Mouse (Mus musculus): ENCODE measurements at regions not wholly inside any gene's neighbourhood (a gene's known extent, or its start where the extent isn't known, plus 50 kb on each side); places are given as distances from the start of the nearest gene placed in this dataset.

DNA sequence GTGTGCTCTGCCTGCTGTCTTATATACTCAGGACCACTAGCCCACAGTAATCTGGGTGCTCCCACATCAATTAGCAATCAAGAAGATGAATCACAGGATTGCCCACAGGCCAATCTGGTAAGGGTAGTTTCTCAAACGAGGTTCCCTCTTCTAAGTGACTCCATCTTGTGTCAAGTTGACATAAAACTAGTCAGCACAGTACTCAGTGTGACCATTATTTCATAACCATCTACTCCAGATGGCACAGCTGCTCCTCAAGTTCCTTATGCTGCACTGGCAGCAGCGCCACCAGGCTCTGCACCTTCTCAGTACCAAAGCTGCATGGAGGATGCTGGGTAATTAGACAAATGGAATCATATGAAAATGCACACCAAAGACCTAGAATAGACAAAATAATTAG is 175.6 kb upstream of the B3galt2 start:
- 68% methylated on average over 2 of the region's 2 CpGs for WGBS
- Histone ChIP-seq H3K36me3 (ENCODE audit: control insufficient read depth, insufficient read depth, low read length) (no peaks in the 10 kb centered on the region), H3K9ac (ENCODE audit: low read depth, low read length) (no peak overlapping the region), H3K4me3 (ENCODE audit: low read depth, low read length) (no peak overlapping the region), H3K9me3 (ENCODE audit: control insufficient read depth, low read length) (no peaks in the 10 kb centered on the region), H3K4me2 (replicated peaks; ENCODE audit: low read depth, low read length) (no peak overlapping the region), H3K27me3 (ENCODE audit: control insufficient read depth, insufficient read depth, low read length) (no peaks in the 10 kb centered on the region), H3K4me1 (replicated peaks; ENCODE audit: control insufficient read depth, insufficient read depth, low read length) (no peaks in the 10 kb centered on the region), H3K27ac (ENCODE audit: low read depth, low read length) (no peak overlapping the region)
- ATAC-seq (ENCODE audit: low FRiP score) = no peak
- no peak for DNase-seq (ENCODE audit: low spot score)

DNA sequence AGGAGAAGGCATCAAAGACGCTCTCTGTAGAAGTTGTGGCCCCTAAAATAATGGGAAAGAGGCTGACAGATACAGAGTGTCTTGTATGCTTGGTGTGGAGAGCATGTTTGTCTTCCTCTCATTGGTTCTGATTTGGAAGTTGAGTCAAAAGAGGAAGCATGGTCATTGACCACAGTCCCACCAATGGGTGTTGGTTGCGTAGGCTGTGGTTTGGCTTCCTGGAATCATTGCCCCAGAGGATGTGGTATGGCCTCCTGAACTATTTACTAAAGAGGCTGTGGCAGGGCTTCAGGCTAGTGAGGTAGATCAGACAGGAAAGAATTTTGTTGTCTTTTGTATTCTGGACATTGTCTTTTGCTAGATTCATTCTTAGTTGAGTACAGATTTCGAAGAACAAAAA is 174.4 kb upstream of the B3galt2 start:
- H3K36me3 ChIP-seq (ENCODE audit: control insufficient read depth, insufficient read depth, low read length) = no peaks in the 10 kb centered on the region
- no peak overlapping the region for H3K27ac ChIP-seq (ENCODE audit: low read depth, low read length)
- DNase-seq (ENCODE audit: low spot score) (no peak), ATAC-seq (ENCODE audit: low FRiP score) (no peak)
- WGBS = 91% methylated on average over 3 of the region's 3 CpGs
- H3K27me3 ChIP-seq (ENCODE audit: control insufficient read depth, insufficient read depth, low read length) = no peaks in the 10 kb centered on the region
- H3K4me1 ChIP-seq (replicated peaks; ENCODE audit: control insufficient read depth, insufficient read depth, low read length) = no peaks in the 10 kb centered on the region
- H3K4me3 ChIP-seq (ENCODE audit: low read depth, low read length) = no peak overlapping the region
- no peak overlapping the region for H3K9ac ChIP-seq (ENCODE audit: low read depth, low read length)
- no peak overlapping the region for H3K4me2 ChIP-seq (replicated peaks; ENCODE audit: low read depth, low read length)
- H3K9me3 ChIP-seq (ENCODE audit: control insufficient read depth, low read length) = no peaks in the 10 kb centered on the region

- 98% methylated on average over 2 of the region's 2 CpGs for WGBS
- no peak overlapping the region for H3K9ac ChIP-seq (ENCODE audit: low read depth, low read length)
- no peaks in the 10 kb centered on the region for H3K36me3 ChIP-seq (ENCODE audit: control insufficient read depth, insufficient read depth, low read length)
- no peaks in the 10 kb centered on the region for H3K4me1 ChIP-seq (replicated peaks; ENCODE audit: control insufficient read depth, insufficient read depth, low read length)
- DNase-seq (ENCODE audit: low spot score) (no peak), ATAC-seq (ENCODE audit: low FRiP score) (no peak)
- no peak overlapping the region for H3K4me2 ChIP-seq (replicated peaks; ENCODE audit: low read depth, low read length)
- no peak overlapping the region for H3K4me3 ChIP-seq (ENCODE audit: low read depth, low read length)
- H3K9me3 ChIP-seq (ENCODE audit: control insufficient read depth, low read length) = no peaks in the 10 kb centered on the region
- no peak overlapping the region for H3K27ac ChIP-seq (ENCODE audit: low read depth, low read length)
- H3K27me3 ChIP-seq (ENCODE audit: control insufficient read depth, insufficient read depth, low read length) = no peaks in the 10 kb centered on the region
These were observed 165.1 kb upstream of the B3galt2 start for GRCm38 (mm10) chr1:143475329-143475728.

GRCm38 (mm10) chr1:143483345-143483744 is 157.1 kb upstream of the B3galt2 start:
- H3K27ac ChIP-seq (ENCODE audit: low read depth, low read length) = no peak overlapping the region
- H3K9ac ChIP-seq (ENCODE audit: low read depth, low read length) = no peak overlapping the region
- H3K9me3 ChIP-seq (ENCODE audit: control insufficient read depth, low read length) = no peaks in the 10 kb centered on the region
- H3K4me1 ChIP-seq (replicated peaks; ENCODE audit: control insufficient read depth, insufficient read depth, low read length) = no peaks in the 10 kb centered on the region
- H3K4me3 ChIP-seq (ENCODE audit: low read depth, low read length) = no peak overlapping the region
- no peaks in the 10 kb centered on the region for H3K27me3 ChIP-seq (ENCODE audit: control insufficient read depth, insufficient read depth, low read length)
- DNase-seq (ENCODE audit: low spot score) = no peak
- no peak overlapping the region for H3K4me2 ChIP-seq (replicated peaks; ENCODE audit: low read depth, low read length)
- no peak for ATAC-seq (ENCODE audit: low FRiP score)
- no peaks in the 10 kb centered on the region for H3K36me3 ChIP-seq (ENCODE audit: control insufficient read depth, insufficient read depth, low read length)
- 95% methylated on average over 4 of the region's 4 CpGs for WGBS

DNA sequence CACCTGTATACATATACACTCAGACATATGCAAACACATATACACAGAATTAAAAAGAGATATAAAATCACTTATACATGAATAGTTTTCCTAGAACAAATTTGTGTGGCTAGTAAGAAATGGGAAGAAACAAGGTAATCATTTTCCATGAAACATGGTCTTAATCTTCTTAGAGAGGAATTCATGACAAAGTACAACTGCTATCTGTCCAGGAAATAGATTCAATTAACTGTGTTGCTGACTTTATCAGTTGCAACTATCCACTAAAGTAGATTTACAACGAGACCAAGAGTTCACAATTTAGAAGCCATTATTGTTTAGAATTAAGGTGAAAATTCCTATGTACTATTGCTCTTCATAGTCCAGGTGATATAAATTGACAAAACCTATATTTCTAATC is 155.5 kb upstream of the B3galt2 start:
- Histone ChIP-seq H3K36me3 (ENCODE audit: control insufficient read depth, insufficient read depth, low read length) (no peaks in the 10 kb centered on the region), H3K4me1 (replicated peaks; ENCODE audit: control insufficient read depth, insufficient read depth, low read length) (no peaks in the 10 kb centered on the region), H3K9me3 (ENCODE audit: control insufficient read depth, low read length) (no peaks in the 10 kb centered on the region), H3K4me2 (replicated peaks; ENCODE audit: low read depth, low read length) (no peak overlapping the region), H3K27ac (ENCODE audit: low read depth, low read length) (no peak overlapping the region), H3K27me3 (ENCODE audit: control insufficient read depth, insufficient read depth, low read length) (no peaks in the 10 kb centered on the region), H3K9ac (ENCODE audit: low read depth, low read length) (no peak overlapping the region), H3K4me3 (ENCODE audit: low read depth, low read length) (no peak overlapping the region)
- ATAC-seq (ENCODE audit: low FRiP score) (no peak), DNase-seq (ENCODE audit: low spot score) (no peak)
- WGBS = 94% methylated on average over 1 of the region's 1 CpGs

- DNase-seq (ENCODE audit: low spot score) = no peak
- H3K4me2 ChIP-seq (replicated peaks; ENCODE audit: low read depth, low read length) = no peak overlapping the region
- WGBS = 79% methylated on average over 8 of the region's 8 CpGs
- H3K4me1 ChIP-seq (replicated peaks; ENCODE audit: control insufficient read depth, insufficient read depth, low read length) = no peaks in the 10 kb centered on the region
- H3K4me3 ChIP-seq (ENCODE audit: low read depth, low read length) = no peak overlapping the region
- H3K9ac ChIP-seq (ENCODE audit: low read depth, low read length) = no peak overlapping the region
- no peaks in the 10 kb centered on the region for H3K36me3 ChIP-seq (ENCODE audit: control insufficient read depth, insufficient read depth, low read length)
- H3K9me3 ChIP-seq (ENCODE audit: control insufficient read depth, low read length) = no peaks in the 10 kb centered on the region
- ATAC-seq (ENCODE audit: low FRiP score) = no peak
- H3K27ac ChIP-seq (ENCODE audit: low read depth, low read length) = no peak overlapping the region
- H3K27me3 ChIP-seq (ENCODE audit: control insufficient read depth, insufficient read depth, low read length) = no peaks in the 10 kb centered on the region
These were observed 143.4 kb upstream of the B3galt2 start for GRCm38 (mm10) chr1:143497092-143497491.

DNA sequence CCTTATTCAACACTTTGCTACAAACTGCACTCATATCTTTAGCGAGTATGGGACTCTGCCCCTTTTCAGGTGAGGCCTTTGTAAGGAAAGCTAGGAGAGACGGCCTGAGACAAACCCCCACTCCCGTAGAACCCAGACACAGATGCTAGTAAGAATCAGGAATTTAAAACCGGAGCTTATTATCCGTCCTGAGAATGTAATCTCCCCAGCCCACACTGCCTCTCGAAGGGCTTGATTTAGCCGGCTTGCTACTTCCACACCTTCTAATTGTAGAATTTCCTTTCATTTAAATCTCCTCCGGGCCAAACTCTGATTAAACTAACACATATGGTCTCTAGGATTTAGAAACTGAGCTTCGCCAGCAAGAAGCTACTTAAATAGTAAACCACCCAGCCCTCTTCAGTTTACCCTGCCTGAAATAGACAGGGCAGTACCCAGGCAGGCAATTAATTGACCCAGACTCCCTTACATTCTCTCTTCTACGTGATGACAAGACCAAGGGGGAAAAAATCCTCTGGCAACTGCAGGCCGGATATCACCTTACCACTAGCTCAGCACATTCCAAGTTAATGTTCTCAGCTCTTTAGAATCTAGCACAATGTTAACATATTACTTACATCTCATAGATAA is 136.9 kb upstream of the B3galt2 start:
- no peak overlapping the region for H3K4me3 ChIP-seq (ENCODE audit: low read depth, low read length)
- DNase-seq (ENCODE audit: low spot score) (no peak), ATAC-seq (ENCODE audit: low FRiP score) (0 out of 2 replicates have a peak, but pooled peaks have one; percentile 35)
- no peak overlapping the region for H3K4me2 ChIP-seq (replicated peaks; ENCODE audit: low read depth, low read length)
- no peaks in the 10 kb centered on the region for H3K36me3 ChIP-seq (ENCODE audit: control insufficient read depth, insufficient read depth, low read length)
- no peak overlapping the region for H3K27ac ChIP-seq (ENCODE audit: low read depth, low read length)
- H3K27me3 ChIP-seq (ENCODE audit: control insufficient read depth, insufficient read depth, low read length) = no peaks in the 10 kb centered on the region
- H3K9me3 ChIP-seq (ENCODE audit: control insufficient read depth, low read length) = no peaks in the 10 kb centered on the region
- no peaks in the 10 kb centered on the region for H3K4me1 ChIP-seq (replicated peaks; ENCODE audit: control insufficient read depth, insufficient read depth, low read length)
- WGBS = 65% methylated on average over 11 of the region's 11 CpGs
- H3K9ac ChIP-seq (ENCODE audit: low read depth, low read length) = no peak overlapping the region

DNA sequence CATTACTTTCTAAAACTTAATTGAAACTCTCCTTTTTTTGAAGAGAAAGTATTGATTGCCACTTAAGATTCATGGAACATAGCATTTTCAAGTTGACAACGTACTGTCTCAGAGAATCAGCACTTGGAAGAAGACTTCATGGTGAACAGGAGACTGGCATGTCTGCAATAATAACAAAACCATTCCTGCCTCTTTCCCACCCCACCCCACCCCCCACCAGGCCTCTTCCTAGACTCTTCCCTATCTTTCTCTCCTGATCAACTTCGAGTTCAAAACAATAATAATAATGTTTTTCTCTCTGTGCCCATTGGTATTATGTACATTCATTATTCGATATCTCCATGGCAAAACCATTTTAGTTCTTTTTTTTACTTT is 136.4 kb upstream of the B3galt2 start:
- Histone ChIP-seq H3K4me1 (replicated peaks; ENCODE audit: control insufficient read depth, insufficient read depth, low read length) (no peaks in the 10 kb centered on the region), H3K27ac (ENCODE audit: low read depth, low read length) (no peak overlapping the region), H3K4me2 (replicated peaks; ENCODE audit: low read depth, low read length) (no peak overlapping the region), H3K36me3 (ENCODE audit: control insufficient read depth, insufficient read depth, low read length) (no peaks in the 10 kb centered on the region), H3K9me3 (ENCODE audit: control insufficient read depth, low read length) (no peaks in the 10 kb centered on the region), H3K4me3 (ENCODE audit: low read depth, low read length) (no peak overlapping the region), H3K9ac (ENCODE audit: low read depth, low read length) (no peak overlapping the region), H3K27me3 (ENCODE audit: control insufficient read depth, insufficient read depth, low read length) (no peaks in the 10 kb centered on the region)
- DNase-seq (ENCODE audit: low spot score) (no peak), ATAC-seq (ENCODE audit: low FRiP score) (no peak)
- 80% methylated on average over 3 of the region's 3 CpGs for WGBS

- ATAC-seq (ENCODE audit: low FRiP score) = no peak
- no peak overlapping the region for H3K9ac ChIP-seq (ENCODE audit: low read depth, low read length)
- WGBS = 87% methylated on average over 1 of the region's 1 CpGs
These were observed 135.1 kb upstream of the B3galt2 start for GRCm38 (mm10) chr1:143505318-143505717.

More at GRCm38 (mm10) chr1:143505318-143505717, 135.1 kb upstream of the B3galt2 start:
- no peak for DNase-seq (ENCODE audit: low spot score)
- Histone ChIP-seq H3K9me3 (ENCODE audit: control insufficient read depth, low read length) (no peaks in the 10 kb centered on the region), H3K36me3 (ENCODE audit: control insufficient read depth, insufficient read depth, low read length) (no peaks in the 10 kb centered on the region), H3K4me3 (ENCODE audit: low read depth, low read length) (no peak overlapping the region), H3K4me1 (replicated peaks; ENCODE audit: control insufficient read depth, insufficient read depth, low read length) (no peaks in the 10 kb centered on the region), H3K4me2 (replicated peaks; ENCODE audit: low read depth, low read length) (no peak overlapping the region), H3K27ac (ENCODE audit: low read depth, low read length) (no peak overlapping the region), H3K27me3 (ENCODE audit: control insufficient read depth, insufficient read depth, low read length) (no peaks in the 10 kb centered on the region)

Data from hindbrain, embryonic 11.5 days (tissue).